Mouse (Mus musculus) MEL (cell line): ENCODE data around the gene Tmem164.

ENCODE experiments used
- CTCF ChIP-seq, 3 experiments: IDR thresholded peaks in 2 of 3; conservative IDR thresholded peaks in 1 of 3; 2 replicates each; pipeline ENCODE4 v1.5.1; 2011 to 2012; ENCODE audit warnings: low read length in 3 of 3, low read depth in 2 of 3, mild to moderate bottlenecking in 2 of 3, improper control_type of control experiment in 1 of 3, inconsistent platforms in 1 of 3, mixed read lengths in 1 of 3, moderate library complexity in 1 of 3; ENCODE audit not compliant: control insufficient read depth in 1 of 3, insufficient read depth in 1 of 3, poor library complexity in 1 of 3, severe bottlenecking in 1 of 3
- EP300 ChIP-seq, 2 experiments: IDR thresholded peaks; 2 replicates each; pipeline ENCODE4 v1.6.1; 2011; ENCODE audit warnings: improper control_type of control experiment in 2 of 2, low read length in 2 of 2, low read depth in 1 of 2, mild to moderate bottlenecking in 1 of 2
- MAFK ChIP-seq: IDR thresholded peaks from 2 replicates; pipeline ENCODE4 v1.6.1; 2011; ENCODE audit warnings: low read depth, mild to moderate bottlenecking, low read length, improper control_type of control experiment, borderline replicate concordance
- POLR2A ChIP-seq, 2 experiments: IDR thresholded peaks; 2 replicates each; pipeline ENCODE4 v1.6.1; 2011 to 2012; ENCODE audit warnings: low read length in 2 of 2, mild to moderate bottlenecking in 2 of 2, control low read depth in 1 of 2, improper control_type of control experiment in 1 of 2, low read depth in 1 of 2, moderate library complexity in 1 of 2; ENCODE audit not compliant: control insufficient read depth in 1 of 2, insufficient read depth in 1 of 2, poor library complexity in 1 of 2
- POLR2AphosphoS5 ChIP-seq: IDR thresholded peaks from 2 replicates; pipeline ENCODE4 v1.6.1; 2012; ENCODE audit warnings: low read depth, borderline replicate concordance, mild to moderate bottlenecking, inconsistent platforms, low read length, moderate library complexity, mixed read lengths
- TAL1 ChIP-seq: IDR thresholded peaks from 2 replicates; pipeline ENCODE4 v1.6.1; 2012; ENCODE audit warnings: mild to moderate bottlenecking, inconsistent platforms, low read length, moderate library complexity, mixed read lengths

GRCm38 (mm10) chrX:142726311-142726710 is 45.1 kb downstream of the Tmem164 start:
- TF ChIP-seq POLR2A (IDR thresholded peaks at IDR 0.05; ENCODE audit: control insufficient read depth in 1 of 2, insufficient read depth in 1 of 2, low read depth in 1 of 2, low read length in 2 of 2, poor library complexity in 1 of 2) (no peak), EP300 (IDR thresholded peaks at IDR 0.05; ENCODE audit: low read depth in 1 of 2, low read length in 2 of 2) (no peak), POLR2AphosphoS5 (no peak), MAFK (no peak), TAL1 (no peak), CTCF (IDR thresholded peaks at IDR 0.05 in 2 of 3, conservative IDR thresholded peaks at IDR 0.05 in 1 of 3; ENCODE audit: control insufficient read depth in 1 of 3, insufficient read depth in 1 of 3, low read depth in 2 of 3, low read length in 3 of 3, poor library complexity in 1 of 3, severe bottlenecking in 1 of 3) (no peak)
